ENCODE assay signal across 14 mouse cellular contexts in genomic region chr14:79313439-79314175, GRCm38 (mm10). TPM values are rescaled to one million over a fixed set of nuclear protein-coding genes. Genes with fewer than 3 reads are reported as not detected.
DNase-seq lines count a peak whose midpoint lies in the region; ATAC-seq and TF ChIP-seq lines count a peak whose summit lies in the region.
"Had no signal": no experiment of that assay in that cellular context is flagged by ENCODE, and none has a peak within 500 bp of the region (broad histone marks: within the 10 kb centered on the region; RNA-seq: fewer than 3 reads in every experiment).

No protein-coding gene starts in this region.

- 0 out of 2 replicates have a peak overlapping the region, but pooled peaks have one; percentile 52 for H3K27ac ChIP-seq in hindbrain, embryonic 13.5 days
- H3K27ac ChIP-seq in hindbrain, embryonic 11.5 days (ENCODE audit: low read depth, low read length) = no peak overlapping the region
- H3K27ac ChIP-seq in limb, embryonic 15.5 days = peak overlapping the region; percentile 57; the same call in 1 of the 2 replicates
- H3K27ac ChIP-seq: lung, embryonic 15.5 days had no signal

- TF ChIP-seq CTCF in C2C12 (IDR thresholded peaks at IDR 0.05; ENCODE audit: control insufficient read depth, insufficient read depth, insufficient read length) = no peak

- WGBS in hindbrain, embryonic 13.5 days = 70% methylated on average over 8 of the region's 8 CpGs
- 72% methylated on average over 8 of the region's 8 CpGs for WGBS in hindbrain, embryonic 11.5 days
- 58% methylated on average over 8 of the region's 8 CpGs for WGBS in limb, embryonic 15.5 days

- no peaks in the 10 kb centered on the region for H3K79me2 ChIP-seq in C2C12 (ENCODE audit: control insufficient read depth, insufficient read depth)

- no peak overlapping the region for H3K9ac ChIP-seq in hindbrain, embryonic 13.5 days
- H3K9ac ChIP-seq in hindbrain, embryonic 11.5 days (ENCODE audit: low read depth, low read length) = no peak overlapping the region
- no peak overlapping the region for H3K9ac ChIP-seq in limb, embryonic 15.5 days
- H3K9ac ChIP-seq: lung, embryonic 15.5 days had no signal

- DNase-seq in hindbrain, embryonic 11.5 days (ENCODE audit: low spot score) = no peak
- no peak for DNase-seq in embryo, embryonic 11 days
- no peak for DNase-seq in spleen, adult 12 weeks (ENCODE audit: low spot score)
- DNase-seq in T-cell, adult 2 months (ENCODE audit: low spot score) = no peak
- DNase-seq: adrenal gland, postnatal 10 days; cerebellum, adult 11 months; kidney, adult 18-20 months; layer of hippocampus, postnatal 36 days; right cerebral cortex, adult 18-20 months had no signal

- ATAC-seq in hindbrain, embryonic 13.5 days (ENCODE audit: low FRiP score) = no peak
- ATAC-seq in hindbrain, embryonic 11.5 days (ENCODE audit: low FRiP score) = no peak
- peak; percentile 77 for ATAC-seq in common myeloid progenitor, adult 5-6 weeks (replicated peaks; ENCODE audit: low read depth, poor library complexity, severe bottlenecking)
- ATAC-seq in limb, embryonic 15.5 days (ENCODE audit: insufficient number of reproducible peaks, low FRiP score, low TSS enrichment, low read depth) = no peak

- no peaks in the 10 kb centered on the region for H3K9me3 ChIP-seq in hindbrain, embryonic 13.5 days
- H3K9me3 ChIP-seq in hindbrain, embryonic 11.5 days (ENCODE audit: control insufficient read depth, low read length) = no peaks in the 10 kb centered on the region
- H3K9me3 ChIP-seq in limb, embryonic 15.5 days = no peaks in the 10 kb centered on the region
- H3K9me3 ChIP-seq: lung, embryonic 15.5 days had no signal

- 0 out of 2 replicates have a peak, but pooled peaks cover 5% of the 10 kb centered on the region for H3K27me3 ChIP-seq in hindbrain, embryonic 13.5 days
- H3K27me3 ChIP-seq in hindbrain, embryonic 11.5 days (ENCODE audit: control insufficient read depth, insufficient read depth, low read length) = no peaks in the 10 kb centered on the region
- H3K27me3 ChIP-seq in C2C12 (ENCODE audit: control insufficient read depth, insufficient read depth, insufficient read length) = no peaks in the 10 kb centered on the region
- H3K27me3 ChIP-seq in limb, embryonic 15.5 days = no peaks in the 10 kb centered on the region
- H3K27me3 ChIP-seq: lung, embryonic 15.5 days had no signal

- H3K36me3 ChIP-seq in hindbrain, embryonic 13.5 days = no peaks in the 10 kb centered on the region
- H3K36me3 ChIP-seq in hindbrain, embryonic 11.5 days (ENCODE audit: control insufficient read depth, insufficient read depth, low read length) = no peaks in the 10 kb centered on the region
- H3K36me3 ChIP-seq in C2C12 (ENCODE audit: control insufficient read depth, insufficient read depth) = no peaks in the 10 kb centered on the region
- no peaks in the 10 kb centered on the region for H3K36me3 ChIP-seq in limb, embryonic 15.5 days
- H3K36me3 ChIP-seq: lung, embryonic 15.5 days had no signal

- H3K79me3 ChIP-seq in C2C12 (ENCODE audit: low read depth) = no peaks in the 10 kb centered on the region

- H3K4me2 ChIP-seq in hindbrain, embryonic 13.5 days = no peak overlapping the region
- no peak overlapping the region for H3K4me2 ChIP-seq in hindbrain, embryonic 11.5 days (replicated peaks; ENCODE audit: low read depth, low read length)
- H3K4me2 ChIP-seq in limb, embryonic 15.5 days = no peak overlapping the region
- H3K4me2 ChIP-seq: lung, embryonic 15.5 days had no signal

- no peaks in the 10 kb centered on the region for H3K4me1 ChIP-seq in hindbrain, embryonic 13.5 days (replicated peaks)
- no peaks in the 10 kb centered on the region for H3K4me1 ChIP-seq in hindbrain, embryonic 11.5 days (replicated peaks; ENCODE audit: control insufficient read depth, insufficient read depth, low read length)
- H3K4me1 ChIP-seq in limb, embryonic 15.5 days = peaks cover 14% of the 10 kb centered on the region; the same call in 1 of the 2 replicates

- no peak overlapping the region for H3K4me3 ChIP-seq in hindbrain, embryonic 13.5 days
- H3K4me3 ChIP-seq in hindbrain, embryonic 11.5 days (ENCODE audit: low read depth, low read length) = no peak overlapping the region
- no peak overlapping the region for H3K4me3 ChIP-seq in C2C12 (ENCODE audit: insufficient read depth, poor library complexity, severe bottlenecking)
- no peak overlapping the region for H3K4me3 ChIP-seq in limb, embryonic 15.5 days
- H3K4me3 ChIP-seq: lung, embryonic 15.5 days had no signal

- no peak overlapping the region for H3ac ChIP-seq in C2C12 (ENCODE audit: control insufficient read depth, insufficient read length, low read depth)

TF ChIP-seq in C2C12, 6 proteins besides CTCF, POLR2A, EP300 and RAD21:
- TF ChIP-seq FOSL1 (IDR thresholded peaks at IDR 0.05; ENCODE audit: insufficient read depth, low read length, poor library complexity, severe bottlenecking) = no peak
- no peak for TF ChIP-seq USF1 (IDR thresholded peaks at IDR 0.05; ENCODE audit: low read depth)
- peak; percentile 37 for TF ChIP-seq CEBPB (IDR thresholded peaks at IDR 0.05; ENCODE audit: low read depth)

RNA-seq across cellular contexts. Expression of gene Rgcc, which starts 12.2 kb away (rescaled TPM):
- polyA plus RNA-seq in hindbrain, embryonic 13.5 days (2015; fragmentation: Nextera tagmentation; extraction: Ambion mirVana) = 29.4 and 38.8 TPM in 2 replicates
- polyA plus RNA-seq in hindbrain, embryonic 11.5 days (2014; fragmentation: Nextera tagmentation; extraction: Ambion mirVana) = 33.0 and 41.9 TPM in 2 replicates
- polyA plus RNA-seq in C2C12 (2012; fragmentation: generic; extraction: Trizol) = 1.5 TPM
- total RNA-seq in common myeloid progenitor, adult 5-6 weeks (2017) = 23.2 and 35.5 TPM in 2 replicates
- polyA plus RNA-seq in limb, embryonic 15.5 days (2015; fragmentation: Nextera tagmentation; extraction: Ambion mirVana) = 65.4 and 70.2 TPM in 2 replicates

Comparison
In these comparisons a context has a peak if more than half of its experiments do, and no peak if none do; other contexts are left out.
1. RNA of gene Rgcc, which starts 12.2 kb away (polyA plus RNA-seq): 65.4 to 70.2 TPM in limb, embryonic 15.5 days, 29.4 to 38.8 TPM in hindbrain, embryonic 13.5 days and 33.0 to 41.9 TPM in hindbrain, embryonic 11.5 days; 1.5 TPM in C2C12 (single experiment); every median in the first group is over 10 times any median in the second.